In the genomic region with DNA sequence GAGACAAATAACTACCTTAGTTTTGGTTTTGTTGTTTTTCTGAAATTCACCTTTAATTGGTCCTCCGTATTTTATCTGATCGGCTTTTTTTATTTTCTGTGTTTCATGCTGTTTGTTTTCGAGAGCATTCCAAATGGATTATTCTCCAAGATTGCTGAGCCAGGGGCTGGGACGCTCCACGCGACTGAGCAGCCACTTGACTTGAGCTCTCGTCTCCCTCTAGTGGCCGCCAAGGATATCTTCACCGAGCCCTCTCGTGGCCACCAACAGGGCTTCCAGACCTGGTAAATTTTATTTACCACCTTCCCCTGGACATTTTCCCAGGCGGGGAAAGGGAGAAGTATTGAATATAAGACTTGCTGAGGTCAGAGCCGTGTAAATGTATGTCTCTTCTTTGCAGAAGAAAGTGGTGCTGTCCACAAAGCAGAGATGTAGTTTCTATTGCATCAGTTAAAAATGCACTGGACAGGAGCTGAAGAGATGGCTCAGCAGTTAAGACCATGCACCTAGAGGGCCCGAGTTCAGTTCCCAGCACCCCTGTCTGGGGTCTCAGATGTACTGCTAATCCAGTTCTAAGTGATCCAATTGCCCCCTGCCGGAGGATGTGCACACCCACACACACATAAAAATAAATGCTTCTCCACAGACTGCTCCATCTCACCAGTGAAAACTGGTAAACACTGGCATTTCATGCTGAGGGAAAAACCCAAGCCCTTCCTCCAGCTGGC, we compare ENCODE assay signal across 8 mouse cellular contexts.
A peak's percentile ranks its signal among the peaks of the same experiment; 100 is the strongest.
DNase-seq lines count a peak whose midpoint lies in the region; ATAC-seq and TF ChIP-seq lines count a peak whose summit lies in the region.

No protein-coding gene starts in this region.

- H3K27me3 ChIP-seq in thymus, adult 2 months (ENCODE audit: control insufficient read depth, insufficient read depth, low read length): no peaks in the 10 kb centered on the region

- no peak overlapping the region for H3K27ac ChIP-seq in thymus, adult 2 months (ENCODE audit: control insufficient read depth, insufficient read depth, low read length)
- no peak overlapping the region for H3K27ac ChIP-seq in gastrocnemius, adult 2 months

- ATAC-seq in common myeloid progenitor, adult 5-6 weeks (replicated peaks; ENCODE audit: low read depth, poor library complexity, severe bottlenecking): peak; percentile 95
- peak; percentile 88 for ATAC-seq in inflammation-experienced regulatory T-cells, adult 6 months
- ATAC-seq in megakaryocyte progenitor cell, adult 5-6 weeks (replicated peaks; ENCODE audit: poor library complexity): peak; percentile 93

- no peaks in the 10 kb centered on the region for H3K36me3 ChIP-seq in thymus, adult 2 months (ENCODE audit: control insufficient read depth, insufficient read depth, low read length)

- peak; percentile 32 for DNase-seq in thymus, adult 2 months
- DNase-seq in thymus, adult 18-20 months: no peak
- peak; percentile 71 for DNase-seq in gastrocnemius, adult 2 months
- peak; percentile 74 to 76 for DNase-seq in left cerebral cortex, postnatal 10 days (ENCODE audit: extremely low spot score in 1 of 2, low spot score in 2 of 2)
- DNase-seq in right cerebral cortex, postnatal 25 days: peak; percentile 71

- TF ChIP-seq CTCF in thymus, adult 2 months (IDR thresholded peaks at IDR 0.05; ENCODE audit: borderline replicate concordance, control insufficient read depth, extremely low read depth, insufficient read depth, low read length, poor library complexity): peak; percentile 81
- TF ChIP-seq CTCF in gastrocnemius, adult 2 months (IDR thresholded peaks at IDR 0.05): peak; percentile 89

- intact Hi-C loops in gastrocnemius, adult 2 months (cut with DNase I): no loop called here
- intact Hi-C loops in left cerebral cortex, postnatal 10 days (cut with DNase I): no loop called here

- no peak for TF ChIP-seq POLR2A in thymus, adult 2 months (IDR thresholded peaks at IDR 0.05; ENCODE audit: control insufficient read depth, extremely low read depth, insufficient read depth, low read length, poor library complexity)

- no peak overlapping the region for H3K4me3 ChIP-seq in thymus, adult 2 months (ENCODE audit: control insufficient read depth, insufficient read depth, low read length)
- peak overlapping the region; percentile 54 for H3K4me3 ChIP-seq in gastrocnemius, adult 2 months

- 12% methylated on average over 14 of the region's 14 CpGs for WGBS in thymus, adult 2 months

- no peaks in the 10 kb centered on the region for H3K4me1 ChIP-seq in thymus, adult 2 months (replicated peaks; ENCODE audit: control insufficient read depth, insufficient read depth, low read length)

Comparison
In these comparisons a context has a peak if more than half of its experiments do, and no peak if none do; other contexts are left out.
1. DNase-seq: peak in thymus, adult 2 months (single experiment), gastrocnemius, adult 2 months (single experiment), left cerebral cortex, postnatal 10 days (2 of 2) and right cerebral cortex, postnatal 25 days (single experiment); none in thymus, adult 18-20 months (0 of 2).
2. Peak in every context shown above with its lines, with median percentiles within 50 percentile points of each other: ATAC-seq.